21 mouse cellular contexts compared by ENCODE assay signal in genomic region chr5:119487184-119487583, GRCm38 (mm10).
"Had no signal": no experiment of that assay in that cellular context is flagged by ENCODE, and none has a peak within 500 bp of the region (broad histone marks: within the 10 kb centered on the region; RNA-seq: fewer than 3 reads in every experiment).

No protein-coding gene starts in this region.

- DNase-seq: kidney, adult 9 months; kidney, postnatal 25 days; layer of hippocampus, adult 9-11 months; liver, postnatal 0 days; lung, postnatal 14 days; lung, postnatal 4 days; midbrain, embryonic 14.5 days; right cerebral cortex, adult 18-20 months; right cerebral cortex, postnatal 14 days; right cerebral cortex, postnatal 4 days; thymus, adult 2 months; thymus, postnatal 14 days; thymus, postnatal 4 days had no signal

- H3K4me1 ChIP-seq: limb, embryonic 15.5 days; neural tube, embryonic 12.5 days; neural tube, embryonic 15.5 days had no signal

- H3K36me3 ChIP-seq: limb, embryonic 15.5 days; neural tube, embryonic 12.5 days; neural tube, embryonic 15.5 days had no signal

- ATAC-seq: liver, postnatal 0 days had no signal

- H3K9me3 ChIP-seq: limb, embryonic 15.5 days; neural tube, embryonic 12.5 days; neural tube, embryonic 15.5 days had no signal

- H3K9ac ChIP-seq: limb, embryonic 15.5 days; liver, embryonic 14.5 days; liver, postnatal 0 days; neural tube, embryonic 12.5 days; neural tube, embryonic 15.5 days had no signal

- H3K27ac ChIP-seq: layer of hippocampus, adult 2 months; limb, embryonic 15.5 days; liver, embryonic 14.5 days; neural tube, embryonic 12.5 days; neural tube, embryonic 15.5 days; stomach, postnatal 0 days had no signal

- H3K27me3 ChIP-seq: neural tube, embryonic 12.5 days; neural tube, embryonic 15.5 days had no signal

- H3K4me3 ChIP-seq: layer of hippocampus, adult 2 months; limb, embryonic 15.5 days; neural tube, embryonic 12.5 days; neural tube, embryonic 15.5 days had no signal

- H3K4me2 ChIP-seq: limb, embryonic 15.5 days; liver, embryonic 11.5 days; midbrain, embryonic 11.5 days; neural tube, embryonic 12.5 days; neural tube, embryonic 15.5 days had no signal
